In genomic region chr9:120158047-120158446, GRCm38 (mm10) we compare ENCODE assay signal across 17 mouse cellular contexts. TPM values are rescaled to one million over a fixed set of nuclear protein-coding genes. Genes with fewer than 3 reads are reported as not detected.
DNase-seq lines count a peak whose midpoint lies in the region; ATAC-seq and TF ChIP-seq lines count a peak whose summit lies in the region.
"Had no signal": no experiment of that assay in that cellular context is flagged by ENCODE, and none has a peak within 500 bp of the region (broad histone marks: within the 10 kb centered on the region; RNA-seq: fewer than 3 reads in every experiment).

No protein-coding gene starts in this region.

- no peak overlapping the region for H3K4me2 ChIP-seq in kidney, embryonic 16.5 days (replicated peaks; ENCODE audit: low read depth, low read length)
- H3K4me2 ChIP-seq in intestine, postnatal 0 days (replicated peaks; ENCODE audit: low read depth), result no peak overlapping the region

- ATAC-seq in kidney, embryonic 16.5 days (ENCODE audit: low FRiP score, low TSS enrichment), result peak; percentile 82
- peak; percentile 47 for ATAC-seq in intestine, postnatal 0 days
- ATAC-seq in megakaryocyte-erythroid progenitor cell, adult 5-6 weeks (replicated peaks; ENCODE audit: low FRiP score, low TSS enrichment, poor library complexity, severe bottlenecking), result peak; percentile 86
- ATAC-seq: hindbrain, embryonic 16.5 days; Patski had no signal

- TF ChIP-seq POLR2A in MEL (IDR thresholded peaks at IDR 0.05; ENCODE audit: control insufficient read depth in 1 of 2, insufficient read depth in 1 of 2, low read depth in 1 of 2, low read length in 2 of 2, poor library complexity in 1 of 2), result no peak

- 36% methylated on average over 4 of the region's 4 CpGs for WGBS in kidney, embryonic 16.5 days
- WGBS in intestine, postnatal 0 days, result 19% methylated on average over 4 of the region's 4 CpGs

- no peaks in the 10 kb centered on the region for H3K4me1 ChIP-seq in kidney, embryonic 16.5 days (ENCODE audit: insufficient read depth, low read length)
- no peaks in the 10 kb centered on the region for H3K4me1 ChIP-seq in MEL (ENCODE audit: control insufficient read depth in 1 of 2, insufficient read depth in 2 of 2, low read length in 2 of 2)
- H3K4me1 ChIP-seq in intestine, postnatal 0 days (replicated peaks; ENCODE audit: control insufficient read depth, insufficient read depth, low read length), result no peaks in the 10 kb centered on the region

- no peak for TF ChIP-seq EP300 in MEL (IDR thresholded peaks at IDR 0.05; ENCODE audit: low read depth in 1 of 2, low read length in 2 of 2)

- DNase-seq in kidney, adult 11 months, result no peak
- peak; percentile 16 for DNase-seq in MEL (ENCODE audit: low read depth, low spot score)
- DNase-seq in cerebellum, postnatal 14 days, result no peak
- DNase-seq in spleen, postnatal 4 days (ENCODE audit: low spot score in 2 of 2), result no peak
- DNase-seq in urinary bladder, postnatal 4 days (ENCODE audit: low spot score in 2 of 2), result no peak
- DNase-seq: cerebellum, postnatal 25 days; gastrocnemius, postnatal 36 days had no signal

- H3K9me3 ChIP-seq in kidney, embryonic 16.5 days (ENCODE audit: low read length), result no peaks in the 10 kb centered on the region
- H3K9me3 ChIP-seq in MEL (replicated peaks; ENCODE audit: insufficient read depth, low read length), result no peaks in the 10 kb centered on the region
- no peaks in the 10 kb centered on the region for H3K9me3 ChIP-seq in intestine, postnatal 0 days (ENCODE audit: control insufficient read depth)

- no peak overlapping the region for H3K9ac ChIP-seq in kidney, embryonic 16.5 days (replicated peaks; ENCODE audit: low read length)
- no peak overlapping the region for H3K9ac ChIP-seq in MEL (ENCODE audit: control insufficient read depth, low read depth, low read length, poor library complexity, severe bottlenecking)
- no peak overlapping the region for H3K9ac ChIP-seq in intestine, postnatal 0 days (ENCODE audit: low read depth, low read length)

- TF ChIP-seq RAD21 in MEL (IDR thresholded peaks at IDR 0.05; ENCODE audit: low read depth, low read length), result no peak

- no peaks in the 10 kb centered on the region for H3K36me3 ChIP-seq in kidney, embryonic 16.5 days (ENCODE audit: insufficient read depth, low read length)
- no peaks in the 10 kb centered on the region for H3K36me3 ChIP-seq in MEL (ENCODE audit: control insufficient read depth in 1 of 2, insufficient read depth in 2 of 2, low read length in 2 of 2)
- H3K36me3 ChIP-seq in intestine, postnatal 0 days (ENCODE audit: control insufficient read depth, insufficient read depth), result no peaks in the 10 kb centered on the region

- H3K27ac ChIP-seq in kidney, embryonic 16.5 days (ENCODE audit: low read length), result no peak overlapping the region
- H3K27ac ChIP-seq in MEL (ENCODE audit: control insufficient read depth, low read depth, low read length), result no peak overlapping the region
- H3K27ac ChIP-seq in intestine, postnatal 0 days (ENCODE audit: low read depth, low read length), result no peak overlapping the region

- no peaks in the 10 kb centered on the region for H3K79me2 ChIP-seq in MEL (ENCODE audit: control insufficient read depth, insufficient read depth, low read length, poor library complexity)

- no peak overlapping the region for H3K4me3 ChIP-seq in kidney, embryonic 16.5 days (ENCODE audit: low read length)
- no peak overlapping the region for H3K4me3 ChIP-seq in MEL (ENCODE audit: control insufficient read depth in 1 of 2, insufficient read depth in 1 of 2, low read depth in 2 of 2, low read length in 2 of 2)
- H3K4me3 ChIP-seq in intestine, postnatal 0 days (ENCODE audit: low read depth, low read length), result no peak overlapping the region
- H3K4me3 ChIP-seq: megakaryocyte, embryonic 14.5 days had no signal

- no peak for TF ChIP-seq CTCF in MEL (IDR thresholded peaks at IDR 0.05 in 2 of 3, conservative IDR thresholded peaks at IDR 0.05 in 1 of 3; ENCODE audit: control insufficient read depth in 1 of 3, insufficient read depth in 1 of 3, low read depth in 2 of 3, low read length in 3 of 3, poor library complexity in 1 of 3, severe bottlenecking in 1 of 3)
- TF ChIP-seq CTCF in intestine, postnatal 0 days (IDR thresholded peaks at IDR 0.05; ENCODE audit: low read depth), result no peak

- H3K27me3 ChIP-seq in kidney, embryonic 16.5 days (ENCODE audit: insufficient read depth, low read length), result no peaks in the 10 kb centered on the region
- H3K27me3 ChIP-seq in MEL (ENCODE audit: control insufficient read depth in 1 of 2, insufficient read depth in 2 of 2, low read length in 2 of 2), result peaks cover 0 to 1% of the 10 kb centered on the region in 2 experiments; a peak in 2 of 4 replicates
- H3K27me3 ChIP-seq in intestine, postnatal 0 days (replicated peaks; ENCODE audit: control insufficient read depth, insufficient read depth, low read length), result no peaks in the 10 kb centered on the region

TF ChIP-seq in MEL, 35 proteins besides CTCF, POLR2A, EP300 and RAD21:
- TF ChIP-seq CHD1 (IDR thresholded peaks at IDR 0.05; ENCODE audit: low read depth, low read length), result no peak
- no peak for TF ChIP-seq HCFC1 (IDR thresholded peaks at IDR 0.05; ENCODE audit: low read depth, low read length)
- no peak for TF ChIP-seq BHLHE40 (IDR thresholded peaks at IDR 0.05; ENCODE audit: borderline replicate concordance, low read depth, low read length)
- TF ChIP-seq GATA1 (IDR thresholded peaks at IDR 0.05; ENCODE audit: low read depth, low read length), result peak; percentile 54; the same call in 1 of the 2 replicates
- TF ChIP-seq TCF12 (IDR thresholded peaks at IDR 0.05; ENCODE audit: low read depth, low read length), result no peak
- 0 out of 2 replicates have a peak, but pooled peaks have one; percentile 8 for TF ChIP-seq USF1 (IDR thresholded peaks at IDR 0.05; ENCODE audit: low read depth, low read length)
- no peak for TF ChIP-seq ELF1 (IDR thresholded peaks at IDR 0.05; ENCODE audit: low read depth, low read length)
- TF ChIP-seq ZNF384 (IDR thresholded peaks at IDR 0.05; ENCODE audit: low read depth, low read length), result no peak

RNA-seq across cellular contexts. Expression of gene Mobp, which starts 8.5 kb away (rescaled TPM):
- polyA plus RNA-seq in kidney, embryonic 16.5 days (2015; fragmentation: Nextera tagmentation; extraction: Ambion mirVana), result not detected in 2 replicates
- not detected in 2 replicates for total RNA-seq in MEL (2012; rRNA removed)
- polyA plus RNA-seq in MEL (2012; ENCODE audit: insufficient read depth in 1 of 2, insufficient read length in 2 of 2, low read depth in 1 of 2, low replicate concordance in 2 of 2, missing spikeins in 1 of 2), result not detected
- polyA plus RNA-seq in intestine, postnatal 0 days (2015; fragmentation: Nextera tagmentation; extraction: Ambion mirVana), result 0.05 TPM in 1 of 2 replicates, not detected in the other
- total RNA-seq in megakaryocyte-erythroid progenitor cell, adult 5-6 weeks (2014; fragmentation: Nextera tagmentation), result not detected in 2 replicates
- total RNA-seq in megakaryocyte-erythroid progenitor cell, adult 5-6 weeks (2017), result not detected in 2 replicates
- total RNA-seq: adrenal gland, adult 18-20 months; gastrocnemius, postnatal 36 days; liver, adult 2 months had no signal
- polyA plus RNA-seq: heart, embryonic 14.5 days; large intestine, adult 2 months; liver, adult 2 months; Patski had no signal

RNA-seq across cellular contexts. Expression of gene Rpsa, which starts 30.6 kb away (rescaled TPM):
- polyA plus RNA-seq in kidney, embryonic 16.5 days (2015; fragmentation: Nextera tagmentation; extraction: Ambion mirVana), result 1,478 and 1,498 TPM in 2 replicates
- total RNA-seq in MEL (2012; rRNA removed), result 1,584 and 1,827 TPM in 2 replicates
- polyA plus RNA-seq in MEL (2012; ENCODE audit: insufficient read depth in 1 of 2, insufficient read length in 2 of 2, low read depth in 1 of 2, low replicate concordance in 2 of 2, missing spikeins in 1 of 2), result 1,000 to 10,000 TPM in 1 of 2 experiments, 100 to 1,000 TPM in 1; 726 to 4,532 TPM
- 654 and 675 TPM in 2 replicates for polyA plus RNA-seq in intestine, postnatal 0 days (2015; fragmentation: Nextera tagmentation; extraction: Ambion mirVana)
- total RNA-seq in megakaryocyte-erythroid progenitor cell, adult 5-6 weeks (2014; fragmentation: Nextera tagmentation), result 3,355 and 3,656 TPM in 2 replicates
- 5,426 and 6,681 TPM in 2 replicates for total RNA-seq in megakaryocyte-erythroid progenitor cell, adult 5-6 weeks (2017)

RNA-seq across cellular contexts. Expression of gene Slc25a38, which starts 47.9 kb away (rescaled TPM):
- polyA plus RNA-seq in kidney, embryonic 16.5 days (2015; fragmentation: Nextera tagmentation; extraction: Ambion mirVana), result 36.3 and 37.0 TPM in 2 replicates
- 76.1 and 87.6 TPM in 2 replicates for total RNA-seq in MEL (2012; rRNA removed)
- polyA plus RNA-seq in MEL (2012; ENCODE audit: insufficient read depth in 1 of 2, insufficient read length in 2 of 2, low read depth in 1 of 2, low replicate concordance in 2 of 2, missing spikeins in 1 of 2), result 10 to 100 TPM in 1 of 2 experiments, not detected in 1; 81.3 TPM
- 15.8 and 16.1 TPM in 2 replicates for polyA plus RNA-seq in intestine, postnatal 0 days (2015; fragmentation: Nextera tagmentation; extraction: Ambion mirVana)
- 80.7 and 95.7 TPM in 2 replicates for total RNA-seq in megakaryocyte-erythroid progenitor cell, adult 5-6 weeks (2014; fragmentation: Nextera tagmentation)
- total RNA-seq in megakaryocyte-erythroid progenitor cell, adult 5-6 weeks (2017), result 57.5 and 88.7 TPM in 2 replicates
